Mouse (Mus musculus) limb, embryonic 15.5 days (tissue): ENCODE measurements at regions not wholly inside any gene's neighbourhood (a gene's known extent, or its start where the extent isn't known, plus 50 kb on each side); places are given as distances from the start of the nearest gene placed in this dataset.

Experiments used
- ATAC-seq: fragments of 200-750 bp; cut with Nextera tagmentation; 2 replicates; pipeline ENCODE4 v1.8.0; 2017; ENCODE audit warnings: low read depth, moderate TSS enrichment; ENCODE audit not compliant: insufficient number of reproducible peaks, low FRiP score, low TSS enrichment
- H3K27ac ChIP-seq: fragments of 300-500 bp; sonication (generic); 2 replicates; pipeline ENCODE4 v1.5.1; 2015; ENCODE audit warnings: moderate library complexity, mild to moderate bottlenecking, inconsistent platforms
- H3K27me3 ChIP-seq: fragments of 300-500 bp; sonication (generic); 2 replicates; pipeline ENCODE4 v1.6.1; 2015; ENCODE audit warnings: inconsistent platforms
- H3K36me3 ChIP-seq: fragments of 300-500 bp; sonication (generic); 2 replicates; pipeline ENCODE4 v1.6.1; 2015; ENCODE audit warnings: inconsistent platforms
- H3K4me1 ChIP-seq: fragments of 300-500 bp; sonication (generic); 2 replicates; pipeline ENCODE4 v1.6.1; 2015; ENCODE audit warnings: inconsistent platforms
- H3K4me2 ChIP-seq: fragments of 300-500 bp; sonication (generic); 2 replicates; pipeline ENCODE4 v1.6.1; 2015; ENCODE audit warnings: mild to moderate bottlenecking, inconsistent platforms
- H3K4me3 ChIP-seq: fragments of 300-500 bp; sonication (generic); 2 replicates; pipeline ENCODE4 v1.5.1; 2015; ENCODE audit warnings: mild to moderate bottlenecking, inconsistent platforms
- H3K9ac ChIP-seq: fragments of 300-500 bp; sonication (generic); 2 replicates; pipeline ENCODE4 v1.6.1; 2015; ENCODE audit warnings: inconsistent platforms
- H3K9me3 ChIP-seq: fragments of 300-500 bp; sonication (generic); 2 replicates; pipeline ENCODE4 v1.6.1; 2016; ENCODE audit warnings: inconsistent platforms
- WGBS: fragments of 180-500 bp; shearing (Covaris S2); methylation state at CpG from one replicate; pipeline ENCODE4 v1.1.7; 2015; 5-methylcytosine and 5-hydroxymethylcytosine counted together

DNA sequence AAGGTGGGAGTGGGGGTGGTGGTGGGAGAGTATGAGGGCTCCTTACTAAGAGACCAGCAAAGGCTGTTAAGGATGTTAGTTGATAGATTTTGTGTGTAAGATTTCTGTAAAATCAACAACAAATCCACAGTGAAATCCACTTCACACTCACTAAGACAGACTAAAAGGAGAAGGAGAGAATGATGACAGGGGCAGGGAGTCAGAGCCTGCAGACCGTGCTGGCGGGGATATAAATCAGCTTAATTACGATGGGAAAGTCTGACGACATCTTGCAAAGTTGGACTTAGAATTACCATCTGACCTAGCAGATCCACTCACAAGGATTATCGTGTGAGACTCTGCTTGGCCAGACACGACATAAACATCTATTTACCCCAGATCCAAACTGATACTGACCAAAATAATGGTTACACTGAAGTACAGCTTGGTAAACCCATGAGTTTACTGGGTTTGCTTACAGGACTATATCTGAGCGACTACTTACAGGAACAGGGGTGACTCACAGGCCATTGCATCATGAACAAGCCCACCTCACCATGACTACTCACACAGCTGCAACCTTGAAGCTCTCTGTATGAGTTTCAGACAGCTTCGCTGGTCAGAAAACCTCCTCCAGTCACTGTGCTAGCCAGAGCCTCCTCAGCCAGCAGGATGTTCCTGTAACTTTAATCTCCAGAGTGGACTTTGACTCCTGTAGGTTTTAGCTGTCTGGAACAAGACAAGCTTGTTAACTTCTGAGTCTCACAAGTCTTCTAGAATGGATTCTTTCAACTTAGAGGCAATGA, 50.5 kb upstream of the Ednra start:
- Histone ChIP-seq H3K9me3 (no peaks in the 10 kb centered on the region), H3K9ac (no peak overlapping the region), H3K36me3 (no peaks in the 10 kb centered on the region), H3K27ac (no peak overlapping the region), H3K4me3 (no peak overlapping the region), H3K4me1 (no peaks in the 10 kb centered on the region), H3K4me2 (no peak overlapping the region), H3K27me3 (no peaks in the 10 kb centered on the region)
- no peak for ATAC-seq
- 34% methylated on average over 8 of the region's 8 CpGs for WGBS

GRCm38 (mm10) chr8:77775526-77775925, 51.3 kb upstream of the Ednra start:
- H3K36me3 ChIP-seq: no peaks in the 10 kb centered on the region
- no peak for ATAC-seq
- no peaks in the 10 kb centered on the region for H3K9me3 ChIP-seq
- no peak overlapping the region for H3K27ac ChIP-seq
- no peak overlapping the region for H3K4me3 ChIP-seq
- H3K4me1 ChIP-seq: no peaks in the 10 kb centered on the region
- WGBS: 90% methylated on average over 3 of the region's 3 CpGs
- H3K27me3 ChIP-seq: no peaks in the 10 kb centered on the region
- H3K4me2 ChIP-seq: no peak overlapping the region
- no peak overlapping the region for H3K9ac ChIP-seq

DNA sequence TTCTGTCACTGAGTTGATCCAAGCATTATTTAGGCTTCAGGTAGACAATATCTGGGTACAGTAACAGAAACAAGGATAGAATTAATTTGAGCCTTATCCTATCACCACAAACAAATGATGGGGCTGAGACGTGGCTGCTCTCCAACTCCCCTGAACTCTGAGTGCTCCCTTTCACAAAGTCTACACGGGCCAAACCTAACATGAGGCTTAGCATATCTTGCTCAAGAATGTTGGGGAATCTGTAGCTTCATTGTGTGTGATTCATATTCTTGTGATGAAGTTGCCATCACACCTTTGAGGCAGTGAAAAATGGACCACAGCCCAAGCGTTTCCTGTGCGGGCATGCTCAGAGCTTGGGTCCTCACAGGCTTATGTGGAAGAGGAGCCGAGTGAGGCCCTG, 53.3 kb upstream of the Ednra start:
- Histone ChIP-seq H3K27me3 (no peaks in the 10 kb centered on the region), H3K9ac (no peak overlapping the region), H3K4me3 (no peak overlapping the region), H3K27ac (no peak overlapping the region), H3K36me3 (no peaks in the 10 kb centered on the region), H3K9me3 (no peaks in the 10 kb centered on the region), H3K4me1 (no peaks in the 10 kb centered on the region), H3K4me2 (no peak overlapping the region)
- WGBS: 68% methylated on average over 5 of the region's 5 CpGs
- no peak for ATAC-seq

- 77% methylated on average over 4 of the region's 4 CpGs for WGBS
- no peaks in the 10 kb centered on the region for H3K36me3 ChIP-seq
- no peaks in the 10 kb centered on the region for H3K27me3 ChIP-seq
- ATAC-seq: no peak
- no peak overlapping the region for H3K27ac ChIP-seq
- H3K9ac ChIP-seq: no peak overlapping the region
- no peak overlapping the region for H3K4me3 ChIP-seq
- no peak overlapping the region for H3K4me2 ChIP-seq
- peaks cover 5% of the 10 kb centered on the region for H3K4me1 ChIP-seq
- H3K9me3 ChIP-seq: no peaks in the 10 kb centered on the region
Observed at GRCm38 (mm10) chr8:77785676-77786255, 61.5 kb upstream of the Ednra start.

DNA sequence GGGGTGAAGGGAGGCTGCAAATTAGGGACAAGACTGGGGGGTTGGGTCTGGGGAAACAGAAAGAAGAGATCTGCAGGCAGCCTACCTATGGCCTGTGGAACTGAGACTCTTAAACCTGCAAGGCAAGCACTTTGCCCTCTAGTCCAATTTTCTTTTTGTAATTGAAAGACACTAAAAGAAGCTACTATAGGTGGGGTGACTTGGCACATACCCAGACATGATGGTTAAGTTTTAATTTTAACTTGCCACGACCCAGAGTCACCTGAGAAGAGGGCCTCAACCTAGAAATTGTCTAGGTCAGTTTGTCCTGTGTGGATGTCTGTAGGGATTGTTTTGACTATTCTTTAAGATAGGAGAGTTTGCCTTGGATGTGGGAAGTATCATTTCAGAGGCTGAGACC, 70.6 kb upstream of the Ednra start:
- Histone ChIP-seq H3K9me3 (no peaks in the 10 kb centered on the region), H3K4me3 (no peak overlapping the region), H3K4me1 (no peaks in the 10 kb centered on the region), H3K9ac (no peak overlapping the region), H3K27ac (no peak overlapping the region), H3K4me2 (no peak overlapping the region), H3K36me3 (no peaks in the 10 kb centered on the region), H3K27me3 (no peaks in the 10 kb centered on the region)
- ATAC-seq: no peak
- 65% methylated on average over 1 of the region's 1 CpGs for WGBS

- Histone ChIP-seq H3K4me1 (0 out of 2 replicates have a peak, but pooled peaks cover 3% of the 10 kb centered on the region), H3K36me3 (no peaks in the 10 kb centered on the region), H3K9me3 (no peaks in the 10 kb centered on the region), H3K27me3 (no peaks in the 10 kb centered on the region), H3K27ac (no peak overlapping the region), H3K9ac (no peak overlapping the region), H3K4me2 (no peak overlapping the region), H3K4me3 (no peak overlapping the region)
- 69% methylated on average over 9 of the region's 9 CpGs for WGBS
- no peak for ATAC-seq
Observed at GRCm38 (mm10) chr8:77803147-77803903, 79.1 kb upstream of the Ednra start.

DNA sequence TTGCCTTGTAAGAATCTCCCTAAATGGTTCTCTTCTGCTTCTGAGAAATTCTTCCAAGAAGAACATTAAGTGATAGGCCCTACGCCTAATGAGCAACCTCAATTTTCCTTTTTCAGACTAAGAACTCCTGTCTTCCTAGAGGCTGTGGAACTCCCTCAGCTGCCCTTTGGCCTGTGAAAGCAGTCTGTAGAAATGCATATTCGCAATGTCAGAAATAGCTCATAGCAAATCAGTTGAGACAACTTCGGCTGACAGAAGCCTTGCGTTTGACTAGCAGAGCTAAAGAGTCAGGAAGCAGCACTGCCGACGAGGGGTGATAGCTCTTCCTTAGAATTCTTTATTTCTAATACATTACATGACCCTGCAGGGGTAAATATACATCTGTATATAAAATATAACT, 80.3 kb upstream of the Ednra start:
- WGBS: 85% methylated on average over 6 of the region's 6 CpGs
- ATAC-seq: no peak
- no peaks in the 10 kb centered on the region for H3K36me3 ChIP-seq

GRCm38 (mm10) chr8:77804956-77805355, 80.7 kb upstream of the Ednra start:
- no peak overlapping the region for H3K4me3 ChIP-seq
- H3K36me3 ChIP-seq: no peaks in the 10 kb centered on the region
- H3K4me1 ChIP-seq: 0 out of 2 replicates have a peak, but pooled peaks cover 3% of the 10 kb centered on the region
- no peak overlapping the region for H3K4me2 ChIP-seq
- WGBS: 62% methylated on average over 4 of the region's 4 CpGs
- no peak for ATAC-seq
- no peaks in the 10 kb centered on the region for H3K27me3 ChIP-seq
- H3K9me3 ChIP-seq: no peaks in the 10 kb centered on the region
- no peak overlapping the region for H3K9ac ChIP-seq
- H3K27ac ChIP-seq: no peak overlapping the region

More for the DNA sequence above, 80.3 kb upstream of the Ednra start:
- Histone ChIP-seq H3K4me3 (no peak overlapping the region), H3K4me1 (0 out of 2 replicates have a peak, but pooled peaks cover 3% of the 10 kb centered on the region), H3K9ac (no peak overlapping the region), H3K9me3 (no peaks in the 10 kb centered on the region), H3K27me3 (no peaks in the 10 kb centered on the region), H3K4me2 (no peak overlapping the region), H3K27ac (no peak overlapping the region)

DNA sequence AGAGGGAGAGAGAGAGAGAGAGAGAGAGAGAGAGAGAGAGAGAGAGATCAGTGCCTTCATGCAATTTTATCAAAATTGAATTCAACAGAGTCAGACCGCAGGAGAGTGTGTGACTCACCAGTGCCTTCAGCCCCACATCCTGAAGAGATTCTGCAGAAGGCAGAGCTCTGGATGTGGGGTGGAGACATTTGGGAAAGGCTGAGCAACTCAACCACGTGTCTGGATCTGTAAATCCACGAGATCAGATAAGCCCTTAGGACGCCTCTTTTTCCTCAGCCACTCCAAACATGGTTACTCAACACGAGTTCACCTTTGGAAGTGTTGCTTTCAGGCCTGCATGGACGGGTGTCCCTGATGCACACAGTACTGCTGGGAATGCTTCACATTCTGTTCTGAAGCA, 81.4 kb upstream of the Ednra start:
- H3K4me1 ChIP-seq: 0 out of 2 replicates have a peak, but pooled peaks cover 3% of the 10 kb centered on the region
- H3K27me3 ChIP-seq: no peaks in the 10 kb centered on the region
- no peak overlapping the region for H3K9ac ChIP-seq
- WGBS: 59% methylated on average over 6 of the region's 6 CpGs
- ATAC-seq: no peak
- H3K36me3 ChIP-seq: no peaks in the 10 kb centered on the region
- no peak overlapping the region for H3K4me2 ChIP-seq
- H3K27ac ChIP-seq: no peak overlapping the region
- H3K4me3 ChIP-seq: no peak overlapping the region
- H3K9me3 ChIP-seq: no peaks in the 10 kb centered on the region

GRCm38 (mm10) chr8:77814796-77815647, 90.8 kb upstream of the Ednra start:
- WGBS: 32% methylated on average over 12 of the region's 12 CpGs
- peak overlapping the region; percentile 33 for H3K4me2 ChIP-seq
- H3K27me3 ChIP-seq: no peaks in the 10 kb centered on the region
- H3K9ac ChIP-seq: no peak overlapping the region
- H3K27ac ChIP-seq: peak overlapping the region; percentile 72; the same call in 1 of the 2 replicates
- H3K4me3 ChIP-seq: no peak overlapping the region
- H3K36me3 ChIP-seq: no peaks in the 10 kb centered on the region
- peaks cover 11% of the 10 kb centered on the region for H3K4me1 ChIP-seq
- ATAC-seq: no peak
- no peaks in the 10 kb centered on the region for H3K9me3 ChIP-seq

DNA sequence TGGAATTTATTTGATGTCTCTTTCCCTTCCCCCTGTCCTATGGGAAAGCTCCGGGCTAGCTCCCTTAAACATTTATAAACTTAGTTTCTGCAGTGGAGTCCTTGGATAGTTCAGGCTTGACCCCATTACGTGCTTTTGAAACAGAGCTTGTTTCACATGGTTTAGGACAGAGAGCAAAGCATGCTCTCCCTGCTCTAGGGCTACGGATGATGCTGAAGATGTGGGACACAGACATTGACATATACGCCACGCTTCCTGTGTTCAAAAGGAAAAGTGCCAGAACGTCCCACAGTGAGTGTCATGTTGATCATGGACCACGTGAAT, 91.3 kb upstream of the Ednra start:
- Histone ChIP-seq H3K27me3 (no peaks in the 10 kb centered on the region), H3K9ac (no peak overlapping the region), H3K27ac (peak overlapping the region; percentile 72), H3K9me3 (no peaks in the 10 kb centered on the region), H3K4me2 (peak overlapping the region; percentile 33), H3K4me3 (peak overlapping the region; percentile 3; the same call in 1 of the 2 replicates), H3K4me1 (peaks cover 11% of the 10 kb centered on the region), H3K36me3 (no peaks in the 10 kb centered on the region)
- WGBS: 24% methylated on average over 7 of the region's 7 CpGs
- peak; percentile 40; the same call in 1 of the 2 replicates for ATAC-seq
